Mouse (Mus musculus) limb, embryonic 14.5 days (tissue): ENCODE data around the gene Vip. TPM values are rescaled to one million over a fixed set of nuclear protein-coding genes. Genes with fewer than 3 reads are reported as not detected.
A peak's percentile ranks its signal among the peaks of the same experiment; 100 is the strongest.

Experiments
- ATAC-seq: fragments of 200-750 bp; cut with Nextera tagmentation; 2 replicates; pipeline ENCODE4 v1.8.0; 2017; ENCODE audit warnings: low read depth, moderate number of reproducible peaks, moderate TSS enrichment; ENCODE audit not compliant: low FRiP score
- DNase-seq: peaks from one replicate; pipeline ENCODE4 v3.0.0-alpha.2; 2015; ENCODE audit warnings: low spot score
- H3K27ac ChIP-seq: fragments of 300-500 bp; sonication (generic); replicated peaks from 2 replicates; pipeline ENCODE4 v1.5.1; 2014; ENCODE audit warnings: low read depth, mild to moderate bottlenecking, low read length, moderate library complexity, mixed read lengths
- H3K27me3 ChIP-seq: fragments of 300-500 bp; sonication (generic); 2 replicates; pipeline ENCODE4 v1.6.1; 2014; ENCODE audit warnings: low read length, mixed read lengths; ENCODE audit not compliant: control insufficient read depth, insufficient read depth
- H3K36me3 ChIP-seq: fragments of 300-500 bp; sonication (generic); 2 replicates; pipeline ENCODE4 v1.6.1; 2014; ENCODE audit warnings: mild to moderate bottlenecking, low read length, moderate library complexity, mixed read lengths; ENCODE audit not compliant: control insufficient read depth, insufficient read depth
- H3K4me1 ChIP-seq: fragments of 300-500 bp; sonication (generic); 2 replicates; pipeline ENCODE4 v1.6.1; 2014; ENCODE audit warnings: antibody characterized with exemption, low read length, mixed read lengths; ENCODE audit not compliant: control insufficient read depth, insufficient read depth
- H3K4me2 ChIP-seq: fragments of 300-500 bp; sonication (generic); replicated peaks from 2 replicates; pipeline ENCODE4 v1.6.1; 2014; ENCODE audit warnings: low read depth, mild to moderate bottlenecking, low read length, moderate library complexity; ENCODE audit not compliant: severe bottlenecking
- H3K4me3 ChIP-seq: fragments of 300-500 bp; sonication (generic); replicated peaks from 2 replicates; pipeline ENCODE4 v1.5.1; 2014; ENCODE audit warnings: low read length
- H3K9ac ChIP-seq: fragments of 300-500 bp; sonication (generic); 2 replicates; pipeline ENCODE4 v1.6.1; 2014; ENCODE audit warnings: mild to moderate bottlenecking, low read depth, low read length, moderate library complexity; ENCODE audit not compliant: severe bottlenecking
- H3K9me3 ChIP-seq: fragments of 300-500 bp; sonication (generic); 2 replicates; pipeline ENCODE4 v1.6.1; 2016; ENCODE audit warnings: low read length; ENCODE audit not compliant: control insufficient read depth
- POLR2A ChIP-seq: fragments of 200-500 bp; IDR thresholded peaks from 2 replicates; pipeline ENCODE4 v1.8.0; 2012; ENCODE audit warnings: inconsistent platforms, mild to moderate bottlenecking, moderate library complexity, borderline replicate concordance; ENCODE audit not compliant: insufficient read depth, insufficient read length; ENCODE audit errors: extremely low read depth
- whole genome bisulfite sequencing: fragments of 180-500 bp; shearing (Covaris S2); extraction: QIAGEN DNeasy Blood & Tissue Kit; methylation state at CpG from one replicate; pipeline ENCODE4 v1.1.7; 2014; 5-methylcytosine and 5-hydroxymethylcytosine counted together
- polyA plus RNA-seq, 2 experiments: library from polyadenylated mRNA; depleted of rRNA in 1 of 2; stranded (reverse) in 1 of 2; unstranded in 1 of 2; fragments of >200 nt; fragmentation: Nextera tagmentation in 1 of 2; extraction: Ambion mirVana in 1 of 2; gene quantifications; 2 replicates each; pipeline versions ENCODE4 v1.2.1 to v1.2.3; 2012 to 2014

Vip gene
- polyA plus RNA-seq (2012; rRNA removed) (0.06 and 0.08 TPM in 2 replicates), polyA plus RNA-seq (2014; fragmentation: Nextera tagmentation; extraction: Ambion mirVana) (not detected in 2 replicates)

DNA sequence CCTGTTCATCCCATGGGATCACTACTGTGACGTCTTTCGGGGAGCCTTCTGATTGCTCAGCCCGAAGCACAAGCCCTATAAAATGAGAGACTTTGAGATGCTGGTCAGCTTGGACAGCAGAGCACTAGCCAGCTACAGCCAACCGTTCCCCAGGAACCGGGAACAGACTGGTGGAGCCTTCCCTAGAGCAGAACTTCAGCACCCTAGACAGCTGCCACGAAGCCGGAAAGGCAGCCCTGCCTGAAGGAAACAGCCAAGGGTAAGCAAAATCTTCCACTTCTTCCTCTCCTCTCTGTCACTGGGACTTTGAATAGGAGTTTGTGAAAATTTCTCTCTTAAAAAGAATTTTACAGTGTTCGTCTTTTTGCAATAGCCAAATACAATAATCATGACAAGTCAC, at the start of gene Vip:
Gene Vip (plus strand): TSS at position 107 of the 400 bp plus-strand sequence.
- DNase-seq (peak; percentile 58), ATAC-seq (no peak)
- no peak within 1 kb of the TSS for H3K27ac ChIP-seq
- TF ChIP-seq POLR2A, result no peak
- WGBS, result 29% methylated on average over 8 of the region's 8 CpGs
- no peaks in the 10 kb centered on the region for H3K9me3 ChIP-seq
- H3K4me3 ChIP-seq, result no peak within 1 kb of the TSS
- H3K4me2 ChIP-seq, result no peak within 1 kb of the TSS
- no peak within 1 kb of the TSS for H3K9ac ChIP-seq
- H3K27me3 ChIP-seq, result no peaks in the 10 kb centered on the region
- H3K36me3 ChIP-seq, result no peaks in the 10 kb centered on the region
- no peaks in the 10 kb centered on the region for H3K4me1 ChIP-seq

- DNase-seq (no peak), ATAC-seq (no peak)
- WGBS, result 81% methylated on average over 2 of the region's 2 CpGs
Measured at GRCm38 (mm10) chr10:5591061-5591460, 48.0 kb upstream of the Vip start.

DNA sequence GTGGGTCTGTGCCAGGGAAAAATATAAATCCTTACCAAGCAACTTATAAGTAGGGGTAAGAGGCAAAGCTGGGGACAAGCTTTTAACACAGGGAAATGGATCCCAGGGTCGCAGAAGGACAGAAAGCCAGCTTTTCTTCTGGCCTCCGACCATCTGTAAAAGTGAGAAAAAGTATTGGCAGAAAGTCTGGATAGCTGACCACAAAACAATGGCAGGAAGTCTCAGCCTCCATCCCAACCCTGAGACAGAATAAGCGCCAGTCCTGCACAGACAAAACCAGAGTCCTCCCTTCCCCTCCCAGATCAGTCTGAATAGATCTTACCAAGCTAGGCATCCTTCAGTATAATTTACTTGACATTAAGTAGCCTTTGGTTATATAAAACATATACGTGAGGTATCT, 47.0 kb upstream of the Vip start:
- H3K27me3 ChIP-seq, result no peaks in the 10 kb centered on the region
- 73% methylated on average over 4 of the region's 4 CpGs for WGBS
- H3K36me3 ChIP-seq, result no peaks in the 10 kb centered on the region
- no peak for ATAC-seq
- H3K9ac ChIP-seq, result no peak overlapping the region
- no peaks in the 10 kb centered on the region for H3K4me1 ChIP-seq
- DNase-seq, result no peak
- no peaks in the 10 kb centered on the region for H3K9me3 ChIP-seq
- no peak for TF ChIP-seq POLR2A
- no peak overlapping the region for H3K27ac ChIP-seq
- H3K4me2 ChIP-seq, result no peak overlapping the region
- no peak overlapping the region for H3K4me3 ChIP-seq

More at GRCm38 (mm10) chr10:5591061-5591460, 48.0 kb upstream of the Vip start:
- Histone ChIP-seq H3K4me1 (no peaks in the 10 kb centered on the region), H3K4me2 (no peak overlapping the region), H3K27me3 (no peaks in the 10 kb centered on the region), H3K9ac (no peak overlapping the region), H3K27ac (no peak overlapping the region), H3K9me3 (no peaks in the 10 kb centered on the region), H3K4me3 (no peak overlapping the region), H3K36me3 (no peaks in the 10 kb centered on the region)
- no peak for TF ChIP-seq POLR2A

- H3K36me3 ChIP-seq, result no peaks in the 10 kb centered on the region
- no peak for DNase-seq
Measured at GRCm38 (mm10) chr10:5593464-5593863, 45.6 kb upstream of the Vip start, which contains the start of gene Myct1. Gene Myct1, plus strand, starts transcription at chr10:5593775.

DNA sequence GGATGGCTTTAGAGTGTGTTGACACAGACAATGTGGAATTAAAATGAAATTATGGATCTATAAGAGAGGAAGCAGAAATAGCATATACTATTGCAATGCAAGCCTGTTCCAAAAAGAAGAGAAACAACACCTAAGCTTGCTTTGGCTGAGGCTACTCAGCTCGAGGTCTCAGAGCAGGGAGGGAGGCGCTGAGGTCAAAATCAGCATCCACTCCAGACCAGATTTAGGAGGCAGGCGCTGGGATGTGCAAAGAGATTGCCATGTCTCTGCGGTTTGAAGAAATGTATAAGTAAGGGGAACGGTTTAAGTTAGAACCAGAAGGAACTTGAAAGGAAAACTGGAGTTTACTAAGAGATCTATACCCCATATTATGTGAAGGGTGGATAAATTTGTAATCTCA, 44.6 kb upstream of the Vip start:
- Histone ChIP-seq H3K4me1 (no peaks in the 10 kb centered on the region), H3K36me3 (no peaks in the 10 kb centered on the region), H3K4me3 (no peak overlapping the region; the same call in 1 of the 2 replicates), H3K9me3 (no peaks in the 10 kb centered on the region), H3K9ac (no peak overlapping the region), H3K27me3 (no peaks in the 10 kb centered on the region), H3K4me2 (no peak overlapping the region), H3K27ac (no peak overlapping the region)
- 67% methylated on average over 5 of the region's 5 CpGs for WGBS
- TF ChIP-seq POLR2A, result no peak
- DNase-seq (no peak), ATAC-seq (no peak)

More at GRCm38 (mm10) chr10:5593464-5593863, 45.6 kb upstream of the Vip start, which contains the start of gene Myct1:
- H3K4me3 ChIP-seq, result no peak within 1 kb of the TSS; the same call in 1 of the 2 replicates
- H3K27ac ChIP-seq, result no peak within 1 kb of the TSS
- H3K4me2 ChIP-seq, result no peak within 1 kb of the TSS
- no peaks in the 10 kb centered on the region for H3K9me3 ChIP-seq
- no peak within 1 kb of the TSS for H3K9ac ChIP-seq
- 41% methylated on average over 5 of the region's 5 CpGs for WGBS
- no peak for TF ChIP-seq POLR2A
- ATAC-seq, result no peak
- H3K27me3 ChIP-seq, result no peaks in the 10 kb centered on the region
- H3K4me1 ChIP-seq, result no peaks in the 10 kb centered on the region
